Mouse (Mus musculus) neural tube, embryonic 12.5 days (tissue): ENCODE measurements around the gene Arhgef12. TPM values are rescaled to one million over a fixed set of nuclear protein-coding genes. Genes with fewer than 3 reads are reported as not detected.
A peak's percentile ranks its signal among the peaks of the same experiment; 100 is the strongest.

Source experiments
- ATAC-seq: fragments of 200-750 bp; cut with Nextera tagmentation; 2 replicates; pipeline ENCODE4 v1.8.0; 2017; ENCODE audit warnings: low read depth, mild to moderate bottlenecking, moderate TSS enrichment, moderate library complexity; ENCODE audit not compliant: low FRiP score
- H3K27ac ChIP-seq: fragments of 300-500 bp; sonication (generic); 2 replicates; pipeline ENCODE4 v1.5.1; 2016
- H3K27me3 ChIP-seq: fragments of 300-500 bp; sonication (generic); replicated peaks from 2 replicates; pipeline ENCODE4 v1.6.1; 2016; ENCODE audit warnings: mild to moderate bottlenecking
- H3K36me3 ChIP-seq: fragments of 300-500 bp; sonication (generic); 2 replicates; pipeline ENCODE4 v1.6.1; 2016; ENCODE audit warnings: mild to moderate bottlenecking
- H3K4me1 ChIP-seq: fragments of 300-500 bp; sonication (generic); 2 replicates; pipeline ENCODE4 v1.6.1; 2016
- H3K4me2 ChIP-seq: fragments of 300-500 bp; sonication (generic); replicated peaks from 2 replicates; pipeline ENCODE4 v1.6.1; 2016; ENCODE audit warnings: mild to moderate bottlenecking
- H3K4me3 ChIP-seq: fragments of 300-500 bp; sonication (generic); 2 replicates; pipeline ENCODE4 v1.5.1; 2016
- H3K9ac ChIP-seq: fragments of 300-500 bp; sonication (generic); 2 replicates; pipeline ENCODE4 v1.6.1; 2016; ENCODE audit warnings: mild to moderate bottlenecking
- H3K9me3 ChIP-seq: fragments of 300-500 bp; sonication (generic); 2 replicates; pipeline ENCODE4 v1.6.1; 2016; ENCODE audit warnings: mild to moderate bottlenecking
- WGBS: fragments of 180-500 bp; shearing (Covaris S2); methylation state at CpG from one replicate; pipeline ENCODE4 v1.1.7; 2016; 5-methylcytosine and 5-hydroxymethylcytosine counted together
- polyA plus RNA-seq: library from polyadenylated mRNA; unstranded; fragments of >200 nt; fragmentation: Nextera tagmentation; extraction: Ambion mirVana; gene quantifications from 2 replicates; pipeline ENCODE4 v1.2.1, GENCODE M21; 2016

Arhgef12 gene
- 17.1 and 19.2 TPM in 2 replicates for polyA plus RNA-seq

DNA sequence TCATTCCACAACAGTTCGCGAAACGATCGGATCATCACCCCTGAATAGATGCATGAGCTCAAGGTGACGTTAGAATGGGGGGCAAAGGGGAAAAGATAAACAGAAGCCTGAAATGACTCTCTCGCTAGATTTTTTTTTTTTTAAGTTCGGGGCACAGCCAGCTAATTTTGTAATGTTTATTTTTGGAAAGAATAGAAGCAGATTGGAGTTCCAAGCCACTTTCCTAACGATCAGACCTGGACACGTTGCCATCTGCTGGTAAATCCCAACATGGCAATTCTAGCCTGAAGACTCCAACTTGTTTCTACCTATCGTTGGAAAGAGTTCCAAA is at the start of gene Arhgef12:
TSS of gene Arhgef12 (minus strand) at position 53 of the 331 bp plus-strand sequence.
- H3K27ac ChIP-seq = 0 out of 2 replicates have a peak within 1 kb of the TSS, but pooled peaks have one; percentile 42
- no peaks in the 10 kb centered on the region for H3K27me3 ChIP-seq
- H3K4me3 ChIP-seq = peak within 1 kb of the TSS; percentile 93
- H3K4me2 ChIP-seq = peak within 1 kb of the TSS; percentile 67
- peaks cover 22% of the 10 kb centered on the region for H3K4me1 ChIP-seq
- ATAC-seq = no peak
- no peaks in the 10 kb centered on the region for H3K9me3 ChIP-seq
- peaks cover 18% of the 10 kb centered on the region for H3K36me3 ChIP-seq
- peak within 1 kb of the TSS; percentile 92 for H3K9ac ChIP-seq
- 48% methylated on average over 10 of the region's 10 CpGs for WGBS

DNA sequence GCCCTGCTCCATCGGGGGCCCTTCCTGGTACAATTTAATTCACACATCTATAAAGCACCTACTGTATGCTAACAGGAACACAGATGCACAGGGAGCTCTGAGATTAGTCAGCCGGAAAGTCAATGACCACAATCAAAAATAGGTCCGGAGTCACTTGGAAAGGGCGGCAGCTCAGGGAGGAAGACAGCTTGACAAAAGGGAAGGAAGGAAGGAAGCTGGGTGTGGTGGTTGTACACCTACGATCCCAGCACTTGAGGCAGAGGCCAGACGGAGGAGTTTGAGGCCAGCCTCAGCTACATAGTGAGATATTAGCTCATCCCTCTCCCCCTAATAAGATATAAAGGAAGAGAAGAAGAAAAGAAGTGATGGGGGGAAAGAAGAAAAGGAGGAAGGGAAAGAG is 48.9 kb upstream of the Arhgef12 start:
- whole genome bisulfite sequencing = 81% methylated on average over 6 of the region's 6 CpGs
- H3K27ac ChIP-seq = no peak overlapping the region
- H3K27me3 ChIP-seq = no peaks in the 10 kb centered on the region
- H3K4me2 ChIP-seq = no peak overlapping the region
- no peaks in the 10 kb centered on the region for H3K4me1 ChIP-seq
- H3K36me3 ChIP-seq = no peaks in the 10 kb centered on the region
- ATAC-seq = no peak
- no peak overlapping the region for H3K9ac ChIP-seq
- no peak overlapping the region for H3K4me3 ChIP-seq
- no peaks in the 10 kb centered on the region for H3K9me3 ChIP-seq

DNA sequence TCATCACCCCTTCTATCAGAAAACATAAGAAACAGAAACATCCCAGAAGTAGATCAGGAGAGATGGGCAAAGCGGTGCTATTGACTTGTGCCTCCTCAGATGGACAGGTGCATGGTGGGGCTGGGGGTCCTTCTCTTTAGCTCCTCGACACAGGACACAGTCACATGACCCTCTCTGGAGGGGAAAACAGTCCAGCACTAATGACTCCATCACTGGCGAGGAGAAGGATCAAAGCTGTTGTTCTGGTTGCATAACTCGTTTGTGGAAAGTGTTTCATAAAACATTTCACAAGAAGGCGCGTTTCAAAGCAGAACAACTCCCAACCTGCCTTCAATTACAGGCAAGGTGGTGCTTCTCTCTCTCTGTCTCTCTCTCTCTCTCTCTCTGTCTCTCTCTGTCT is 44.7 kb upstream of the Arhgef12 start:
- Histone ChIP-seq H3K36me3 (no peaks in the 10 kb centered on the region), H3K27ac (no peak overlapping the region), H3K27me3 (no peaks in the 10 kb centered on the region), H3K4me1 (no peaks in the 10 kb centered on the region), H3K9me3 (no peaks in the 10 kb centered on the region), H3K4me3 (no peak overlapping the region), H3K9ac (no peak overlapping the region), H3K4me2 (no peak overlapping the region)
- 89% methylated on average over 6 of the region's 6 CpGs for WGBS
- ATAC-seq = no peak

DNA sequence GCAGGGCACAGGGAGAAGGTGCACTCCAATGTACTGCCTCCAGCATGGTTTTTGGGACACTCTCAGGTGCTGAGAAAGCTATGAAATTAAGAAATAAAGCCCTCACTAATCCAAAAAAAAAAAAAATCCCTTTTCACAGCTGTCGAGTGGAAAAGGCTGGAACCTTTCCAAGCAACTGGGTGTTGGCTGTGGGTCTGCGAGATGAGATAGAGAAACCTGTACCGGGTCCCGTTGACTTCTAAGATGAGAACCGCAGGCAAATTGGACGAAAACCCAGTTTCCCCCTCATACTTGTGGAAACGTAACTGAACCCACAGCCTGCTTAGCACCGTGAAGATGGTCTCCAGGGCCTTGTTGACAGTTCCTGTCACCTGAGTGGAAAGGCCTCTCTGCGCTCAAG is 43.9 kb upstream of the Arhgef12 start:
- WGBS = 87% methylated on average over 9 of the region's 9 CpGs
- ATAC-seq = no peak
- Histone ChIP-seq H3K27me3 (no peaks in the 10 kb centered on the region), H3K4me3 (no peak overlapping the region), H3K36me3 (no peaks in the 10 kb centered on the region), H3K9me3 (no peaks in the 10 kb centered on the region), H3K4me2 (no peak overlapping the region), H3K9ac (no peak overlapping the region), H3K4me1 (no peaks in the 10 kb centered on the region), H3K27ac (no peak overlapping the region)

DNA sequence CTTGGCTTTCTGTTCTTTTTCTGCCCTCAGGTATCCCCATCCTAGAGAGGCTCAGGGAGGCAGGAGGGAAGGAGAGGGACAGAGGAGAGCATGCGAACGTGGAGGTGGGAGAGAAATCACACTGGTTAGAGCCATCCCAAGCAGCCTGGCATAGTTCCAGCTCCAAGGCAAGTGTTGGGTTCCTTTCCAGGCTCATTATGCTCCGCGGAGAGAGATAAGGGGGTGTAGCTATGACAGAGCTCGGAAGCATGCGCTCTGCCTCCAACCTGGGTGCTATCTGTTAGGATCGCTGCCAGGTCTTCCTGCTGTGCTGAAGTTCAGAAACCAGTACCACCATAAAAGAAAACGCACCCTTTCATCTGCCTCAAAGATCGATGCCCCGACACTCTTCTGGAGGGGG is 43.0 kb upstream of the Arhgef12 start:
- WGBS = 69% methylated on average over 10 of the region's 10 CpGs
- H3K36me3 ChIP-seq = no peaks in the 10 kb centered on the region
- H3K9me3 ChIP-seq = no peaks in the 10 kb centered on the region
- H3K4me3 ChIP-seq = no peak overlapping the region
- no peak overlapping the region for H3K27ac ChIP-seq
- no peak overlapping the region for H3K4me2 ChIP-seq
- no peaks in the 10 kb centered on the region for H3K4me1 ChIP-seq
- H3K27me3 ChIP-seq = no peaks in the 10 kb centered on the region
- no peak for ATAC-seq
- no peak overlapping the region for H3K9ac ChIP-seq

DNA sequence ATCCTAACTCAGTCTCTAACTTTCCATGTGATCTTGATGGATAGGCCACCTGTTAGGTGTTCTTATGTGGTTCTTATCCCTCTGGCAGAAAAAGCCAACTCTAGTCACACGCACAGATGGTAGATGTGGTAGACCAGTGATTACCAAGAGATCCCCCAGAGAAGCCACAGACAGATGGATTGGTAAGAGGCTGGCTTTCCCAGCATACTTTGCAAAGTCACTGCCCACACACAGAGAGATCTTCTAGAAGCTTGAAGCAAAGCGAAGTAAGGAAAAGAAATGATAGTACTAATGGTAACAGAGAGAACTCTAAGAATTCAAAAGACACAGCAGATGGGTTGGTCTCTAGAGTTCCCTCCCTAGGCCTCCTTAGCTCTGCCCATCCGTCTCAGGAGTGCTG is 42.5 kb upstream of the Arhgef12 start:
- no peak overlapping the region for H3K9ac ChIP-seq
- no peaks in the 10 kb centered on the region for H3K9me3 ChIP-seq
- H3K36me3 ChIP-seq = no peaks in the 10 kb centered on the region
- H3K4me1 ChIP-seq = no peaks in the 10 kb centered on the region
- ATAC-seq = no peak
- WGBS = 82% methylated on average over 3 of the region's 3 CpGs
- no peak overlapping the region for H3K4me3 ChIP-seq
- no peak overlapping the region for H3K4me2 ChIP-seq
- H3K27ac ChIP-seq = no peak overlapping the region
- H3K27me3 ChIP-seq = no peaks in the 10 kb centered on the region

DNA sequence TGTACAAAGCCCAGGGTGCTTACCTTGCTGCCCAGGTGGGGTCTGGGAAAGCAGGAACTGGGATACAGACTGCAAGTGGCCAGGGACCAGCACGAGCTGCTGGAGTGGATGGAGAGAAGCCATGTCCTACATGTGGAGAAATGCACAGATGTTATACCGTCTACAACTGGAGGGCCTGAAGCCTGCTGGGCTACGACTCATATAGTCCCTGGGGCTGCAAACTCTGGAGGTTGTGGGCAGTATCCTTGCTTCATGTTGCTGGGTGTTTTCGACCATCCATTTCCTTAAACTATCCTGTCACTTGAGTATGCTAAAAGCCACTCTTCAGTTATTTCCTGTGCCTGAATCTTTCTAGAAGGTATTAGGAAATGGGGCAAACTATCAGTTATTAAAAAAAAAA is 38.2 kb upstream of the Arhgef12 start:
- Histone ChIP-seq H3K36me3 (no peaks in the 10 kb centered on the region), H3K27ac (no peak overlapping the region), H3K4me2 (no peak overlapping the region), H3K4me1 (no peaks in the 10 kb centered on the region), H3K27me3 (no peaks in the 10 kb centered on the region), H3K9me3 (no peaks in the 10 kb centered on the region), H3K9ac (no peak overlapping the region), H3K4me3 (no peak overlapping the region)
- WGBS = 88% methylated on average over 4 of the region's 4 CpGs
- no peak for ATAC-seq

DNA sequence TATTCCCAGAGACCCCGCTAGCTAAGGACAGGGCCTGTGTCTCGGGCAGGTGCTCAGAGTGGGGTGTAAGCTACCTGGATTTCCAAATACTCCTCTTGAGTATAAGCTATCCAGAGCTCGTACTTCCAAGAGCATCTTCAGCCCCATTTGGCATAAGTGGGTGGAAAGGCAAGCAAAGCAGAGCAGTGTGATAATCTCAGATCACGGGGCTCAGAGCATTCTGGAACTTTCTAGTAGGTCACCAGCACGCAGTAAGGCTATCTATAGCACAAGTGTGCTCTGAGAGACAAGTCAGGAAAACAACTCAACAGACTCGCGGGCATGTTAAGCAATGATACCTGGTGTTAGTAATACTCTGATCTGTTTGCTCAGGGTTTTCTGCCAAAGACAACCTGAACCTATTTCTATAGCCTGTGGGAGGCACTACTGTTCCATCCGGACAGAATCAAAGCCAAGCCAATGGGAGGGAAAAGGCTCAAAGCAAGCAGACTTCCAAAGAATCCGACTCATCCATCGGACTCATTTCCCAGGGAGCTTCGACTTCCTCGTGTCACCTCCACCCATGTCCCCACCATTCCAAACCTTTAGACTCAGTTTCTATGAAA is 37.3 kb upstream of the Arhgef12 start:
- no peak overlapping the region for H3K4me3 ChIP-seq
- H3K9ac ChIP-seq = no peak overlapping the region
- H3K4me1 ChIP-seq = no peaks in the 10 kb centered on the region
- H3K27me3 ChIP-seq = no peaks in the 10 kb centered on the region
- no peaks in the 10 kb centered on the region for H3K9me3 ChIP-seq
- H3K36me3 ChIP-seq = no peaks in the 10 kb centered on the region
- H3K4me2 ChIP-seq = no peak overlapping the region
- H3K27ac ChIP-seq = no peak overlapping the region
- ATAC-seq = no peak
- 77% methylated on average over 12 of the region's 12 CpGs for WGBS

DNA sequence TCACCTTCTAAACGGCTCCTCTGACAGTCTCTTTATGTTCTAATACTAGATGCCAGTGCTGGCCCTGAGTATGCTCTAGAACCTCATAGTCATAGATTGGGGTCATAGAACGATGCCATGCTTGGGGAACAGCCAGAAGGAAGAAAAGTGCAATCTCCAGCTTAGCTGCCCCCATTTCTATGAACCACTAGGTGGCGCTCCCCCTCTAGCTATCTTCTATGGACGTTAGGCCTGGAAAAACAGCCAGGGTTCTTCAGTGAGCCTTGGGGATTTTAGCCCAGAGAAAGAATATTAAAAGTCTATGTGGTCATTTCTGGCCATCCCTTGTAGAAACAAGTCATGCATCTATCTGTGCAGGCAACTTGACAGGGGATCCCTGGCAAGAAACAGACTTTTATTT is 34.8 kb upstream of the Arhgef12 start:
- no peaks in the 10 kb centered on the region for H3K9me3 ChIP-seq
- H3K4me2 ChIP-seq = no peak overlapping the region
- no peaks in the 10 kb centered on the region for H3K36me3 ChIP-seq
- no peaks in the 10 kb centered on the region for H3K4me1 ChIP-seq
- H3K27me3 ChIP-seq = no peaks in the 10 kb centered on the region
- no peak overlapping the region for H3K27ac ChIP-seq
- H3K4me3 ChIP-seq = no peak overlapping the region
- H3K9ac ChIP-seq = no peak overlapping the region
- no peak for ATAC-seq
- 8% methylated on average over 4 of the region's 4 CpGs for WGBS

DNA sequence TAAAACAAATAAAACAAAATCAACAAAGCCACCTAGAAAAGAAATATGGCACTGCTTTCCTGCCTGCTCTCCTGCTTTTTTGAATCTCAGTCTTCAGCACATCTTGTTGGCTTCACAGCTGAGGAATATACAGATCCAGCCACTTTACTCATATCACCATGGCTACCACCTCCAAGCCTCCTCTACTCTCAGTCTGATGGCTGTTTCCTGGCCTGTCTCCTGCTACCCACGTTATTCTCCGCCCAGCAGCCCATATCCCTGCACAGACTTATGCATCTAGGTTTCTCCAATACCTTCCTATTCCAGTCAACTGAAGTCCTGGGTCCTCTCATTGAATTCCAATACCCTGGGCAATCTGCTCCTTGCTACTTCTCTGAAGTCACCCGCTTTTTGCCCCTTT is 26.5 kb upstream of the Arhgef12 start:
- H3K9me3 ChIP-seq = no peaks in the 10 kb centered on the region
- ATAC-seq = no peak

DNA sequence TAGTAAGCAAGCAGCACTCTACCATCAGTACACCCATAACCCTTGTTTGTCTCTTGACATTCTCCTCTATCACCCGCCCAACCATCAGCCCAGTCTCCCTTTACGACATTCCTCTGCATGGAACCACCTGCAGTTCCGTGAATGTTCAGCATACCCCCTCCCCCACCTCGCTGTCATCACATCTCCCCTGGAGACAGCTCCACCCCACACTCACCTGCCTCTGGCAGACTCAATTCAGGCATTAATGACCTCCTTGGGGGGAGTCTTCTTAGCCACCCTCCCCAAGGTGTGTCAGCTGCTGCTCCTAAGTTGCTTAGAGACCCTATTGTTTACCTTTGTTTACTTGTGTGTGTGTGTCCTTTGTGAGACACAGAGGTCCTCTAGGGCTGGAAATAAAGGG is 25.3 kb upstream of the Arhgef12 start:
- Histone ChIP-seq H3K4me2 (no peak overlapping the region), H3K9me3 (no peaks in the 10 kb centered on the region), H3K4me3 (no peak overlapping the region), H3K4me1 (no peaks in the 10 kb centered on the region), H3K9ac (no peak overlapping the region), H3K36me3 (no peaks in the 10 kb centered on the region), H3K27me3 (no peaks in the 10 kb centered on the region), H3K27ac (no peak overlapping the region)
- no peak for ATAC-seq
- 30% methylated on average over 4 of the region's 4 CpGs for WGBS

More for the DNA sequence above, 26.5 kb upstream of the Arhgef12 start:
- Histone ChIP-seq H3K4me1 (no peaks in the 10 kb centered on the region), H3K9ac (no peak overlapping the region), H3K4me3 (no peak overlapping the region), H3K27ac (no peak overlapping the region), H3K4me2 (no peak overlapping the region), H3K36me3 (no peaks in the 10 kb centered on the region), H3K27me3 (no peaks in the 10 kb centered on the region)
- 85% methylated on average over 3 of the region's 3 CpGs for WGBS

DNA sequence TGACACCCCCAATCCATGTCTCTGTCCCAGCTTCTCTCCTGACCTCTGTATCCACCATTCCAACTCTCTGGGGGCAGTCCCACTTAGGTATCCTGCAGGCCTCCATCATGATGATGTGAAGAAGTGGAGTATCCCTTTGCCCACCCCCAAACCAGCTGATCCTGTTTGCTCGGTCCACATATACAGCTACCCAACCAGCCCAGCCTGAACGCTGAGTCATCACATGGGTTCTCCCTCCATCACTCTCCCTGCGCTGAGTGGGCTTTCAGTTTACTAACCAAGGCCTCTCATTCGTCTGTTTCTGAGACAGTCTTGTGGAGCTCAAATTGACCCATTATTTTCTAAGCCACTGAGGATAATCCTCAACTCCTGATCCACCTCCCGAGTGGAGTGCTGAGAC is 24.9 kb upstream of the Arhgef12 start:
- whole genome bisulfite sequencing = 76% methylated on average over 5 of the region's 5 CpGs
- H3K36me3 ChIP-seq = no peaks in the 10 kb centered on the region
- no peaks in the 10 kb centered on the region for H3K9me3 ChIP-seq
- H3K4me1 ChIP-seq = no peaks in the 10 kb centered on the region
- no peaks in the 10 kb centered on the region for H3K27me3 ChIP-seq
- H3K27ac ChIP-seq = no peak overlapping the region
- no peak overlapping the region for H3K4me2 ChIP-seq
- no peak overlapping the region for H3K4me3 ChIP-seq
- no peak overlapping the region for H3K9ac ChIP-seq
- no peak for ATAC-seq

DNA sequence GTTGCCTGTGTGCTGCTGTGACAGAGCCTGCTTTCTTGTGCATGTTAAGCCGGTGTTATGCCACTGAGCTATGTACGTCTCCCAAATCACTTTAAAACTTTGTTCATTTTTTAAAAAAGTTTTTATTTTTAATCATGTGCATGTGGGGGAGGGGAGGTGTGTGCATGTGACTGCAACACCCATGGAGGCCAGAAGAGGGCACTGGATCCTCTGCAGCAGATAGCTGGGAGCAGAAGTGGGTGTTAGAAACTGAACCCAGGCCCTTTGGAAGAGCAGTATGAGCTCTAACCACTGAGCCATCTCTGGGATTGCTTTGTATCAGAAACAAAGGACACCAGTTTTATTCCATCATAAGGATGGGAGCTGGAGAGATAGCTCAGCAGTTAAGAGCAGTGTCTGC is 23.6 kb upstream of the Arhgef12 start:
- H3K4me1 ChIP-seq = no peaks in the 10 kb centered on the region
- no peaks in the 10 kb centered on the region for H3K9me3 ChIP-seq
- no peaks in the 10 kb centered on the region for H3K27me3 ChIP-seq
- H3K27ac ChIP-seq = no peak overlapping the region
- no peaks in the 10 kb centered on the region for H3K36me3 ChIP-seq
- 96% methylated on average over 2 of the region's 2 CpGs for WGBS
- no peak overlapping the region for H3K9ac ChIP-seq
- no peak overlapping the region for H3K4me3 ChIP-seq
- no peak overlapping the region for H3K4me2 ChIP-seq
- ATAC-seq = no peak
